Mouse (Mus musculus) liver, embryonic 15.5 days (tissue): Measurements from ENCODE around the gene Dock6. TPM values are rescaled to one million over a fixed set of nuclear protein-coding genes. Genes with fewer than 3 reads are reported as not detected.
"Not testable (repeated sequence)": the region's sequence is repeated elsewhere in the genome, so short reads cannot be mapped to it uniquely, and the experiment has no call there.

Experiments used
- ATAC-seq: fragments of 200-750 bp; cut with Nextera tagmentation; 2 replicates; pipeline ENCODE4 v1.8.0; 2017; ENCODE audit warnings: moderate number of reproducible peaks, mild to moderate bottlenecking, moderate library complexity; ENCODE audit not compliant: insufficient read depth
- H3K27ac ChIP-seq: fragments of 300-500 bp; sonication (generic); replicated peaks from 2 replicates; pipeline ENCODE4 v1.5.1; 2015; ENCODE audit warnings: mild to moderate bottlenecking, inconsistent platforms
- H3K27me3 ChIP-seq: fragments of 300-500 bp; sonication (generic); 2 replicates; pipeline ENCODE4 v1.6.1; 2015; ENCODE audit warnings: mild to moderate bottlenecking, inconsistent platforms
- H3K36me3 ChIP-seq: fragments of 300-500 bp; sonication (generic); replicated peaks from 2 replicates; pipeline ENCODE4 v1.6.1; 2015; ENCODE audit warnings: moderate library complexity, mild to moderate bottlenecking, inconsistent platforms
- H3K4me1 ChIP-seq: fragments of 300-500 bp; sonication (generic); replicated peaks from 2 replicates; pipeline ENCODE4 v1.6.1; 2015; ENCODE audit warnings: inconsistent platforms
- H3K4me2 ChIP-seq: fragments of 300-500 bp; sonication (generic); 2 replicates; pipeline ENCODE4 v1.6.1; 2015; ENCODE audit warnings: moderate library complexity, mild to moderate bottlenecking, inconsistent platforms
- H3K4me3 ChIP-seq: fragments of 300-500 bp; sonication (generic); replicated peaks from 2 replicates; pipeline ENCODE4 v1.5.1; 2015; ENCODE audit warnings: mild to moderate bottlenecking, inconsistent platforms
- H3K9ac ChIP-seq: fragments of 300-500 bp; sonication (generic); 2 replicates; pipeline ENCODE4 v1.6.1; 2015; ENCODE audit warnings: moderate library complexity, mild to moderate bottlenecking, inconsistent platforms
- H3K9me3 ChIP-seq: fragments of 300-500 bp; sonication (generic); replicated peaks from 2 replicates; pipeline ENCODE4 v1.6.1; 2016; ENCODE audit warnings: inconsistent platforms
- WGBS: fragments of 180-500 bp; shearing (Covaris S2); methylation state at CpG from one replicate; pipeline ENCODE4 v1.1.7; 2015; ENCODE audit warnings: mixed read lengths; ENCODE audit not compliant: insufficient replicate concordance; 5-methylcytosine and 5-hydroxymethylcytosine counted together
- polyA plus RNA-seq: library from polyadenylated mRNA; unstranded; fragments of >200 nt; fragmentation: Nextera tagmentation; extraction: Ambion mirVana; gene quantifications from 2 replicates; pipeline ENCODE4 v1.2.1, GENCODE M21; 2015

Gene Dock6
- polyA plus RNA-seq, 1 experiment from 2014 or later = 4.2 TPM

DNA sequence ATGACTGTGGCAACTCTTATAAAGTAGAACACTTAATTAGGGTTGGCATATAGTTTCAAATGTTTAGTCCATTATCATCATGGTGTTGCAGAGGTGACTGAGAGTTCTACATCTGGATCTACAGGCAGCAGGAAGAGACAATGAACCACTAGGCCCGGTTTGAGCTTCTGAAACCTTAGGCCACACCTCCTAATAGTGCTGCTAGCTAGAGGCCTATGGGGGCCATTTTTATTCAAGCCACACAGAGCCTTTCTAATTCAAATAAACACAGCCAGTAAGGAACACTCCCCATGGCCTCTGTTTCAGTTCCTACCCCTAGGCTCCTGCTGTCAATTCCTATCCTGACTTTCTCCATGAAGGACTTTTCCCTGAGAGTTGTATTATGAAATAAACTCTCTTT is 9.7 kb upstream of the Dock6 start:
- Histone ChIP-seq H3K4me2 (no peak overlapping the region), H3K27me3 (no peaks in the 10 kb centered on the region), H3K4me3 (no peak overlapping the region), H3K4me1 (no peaks in the 10 kb centered on the region), H3K27ac (no peak overlapping the region), H3K9ac (no peak overlapping the region), H3K9me3 (0 out of 2 replicates have a peak, but pooled peaks cover 4% of the 10 kb centered on the region), H3K36me3 (no peaks in the 10 kb centered on the region)
- WGBS = 70% methylated on average over 1 of the region's 1 CpGs
- ATAC-seq = no peak

- H3K4me2 ChIP-seq, H3K27ac ChIP-seq, H3K9me3 ChIP-seq, H3K36me3 ChIP-seq, ATAC-seq, H3K9ac ChIP-seq, H3K27me3 ChIP-seq, H3K4me3 ChIP-seq, H3K4me1 ChIP-seq: not testable (repeated sequence)
- WGBS = 60% methylated on average over 6 of the region's 6 CpGs
Observed at GRCm38 (mm10) chr9:21860349-21860748, 7.9 kb upstream of the Dock6 start.

- ATAC-seq = no peak
- WGBS = 53% methylated on average over 3 of the region's 3 CpGs
- Histone ChIP-seq H3K9ac (no peak overlapping the region), H3K27me3 (no peaks in the 10 kb centered on the region), H3K9me3 (0 out of 2 replicates have a peak, but pooled peaks cover 4% of the 10 kb centered on the region), H3K4me1 (no peaks in the 10 kb centered on the region), H3K27ac (no peak overlapping the region), H3K4me3 (no peak overlapping the region), H3K36me3 (no peaks in the 10 kb centered on the region), H3K4me2 (no peak overlapping the region)
Observed at GRCm38 (mm10) chr9:21859606-21860005, 7.2 kb upstream of the Dock6 start.

DNA sequence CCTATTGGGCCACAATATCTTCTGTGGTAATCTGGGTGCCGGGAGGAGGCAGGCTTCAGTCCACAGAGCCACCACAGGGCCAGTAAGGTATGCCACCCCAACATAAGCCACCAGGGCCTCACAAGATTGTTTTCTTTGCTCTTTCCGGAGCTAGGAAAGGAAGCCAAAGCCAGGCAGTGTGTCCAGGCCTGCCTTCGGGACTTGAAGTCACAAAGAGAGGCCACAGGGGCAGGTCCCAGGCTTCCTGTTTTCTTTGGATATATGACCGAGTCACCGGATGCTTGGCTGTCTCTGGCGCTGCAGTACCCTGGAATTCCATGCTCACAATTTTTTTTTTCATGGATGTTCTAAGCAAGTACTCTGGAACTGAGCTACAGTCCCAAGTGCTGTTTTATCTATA is 5.6 kb upstream of the Dock6 start:
- H3K27ac ChIP-seq = no peak overlapping the region
- no peak overlapping the region for H3K4me2 ChIP-seq
- peak; percentile 54 for ATAC-seq
- no peak overlapping the region for H3K9ac ChIP-seq
- no peaks in the 10 kb centered on the region for H3K36me3 ChIP-seq
- WGBS = 39% methylated on average over 6 of the region's 6 CpGs
- H3K4me3 ChIP-seq = no peak overlapping the region
- peaks cover 8% of the 10 kb centered on the region; the same call in 1 of the 2 replicates for H3K4me1 ChIP-seq
- 0 out of 2 replicates have a peak, but pooled peaks cover 4% of the 10 kb centered on the region for H3K9me3 ChIP-seq
- H3K27me3 ChIP-seq = no peaks in the 10 kb centered on the region

- no peak for ATAC-seq
- 40% methylated on average over 2 of the region's 2 CpGs for WGBS
- Histone ChIP-seq H3K4me2 (no peak overlapping the region), H3K9me3 (0 out of 2 replicates have a peak, but pooled peaks cover 4% of the 10 kb centered on the region), H3K27me3 (no peaks in the 10 kb centered on the region), H3K36me3 (no peaks in the 10 kb centered on the region), H3K9ac (no peak overlapping the region), H3K4me1 (peaks cover 13% of the 10 kb centered on the region), H3K27ac (no peak overlapping the region), H3K4me3 (no peak overlapping the region)
Observed at GRCm38 (mm10) chr9:21857501-21857900, 5.1 kb upstream of the Dock6 start.

GRCm38 (mm10) chr9:21854894-21855293 is 2.5 kb upstream of the Dock6 start:
- no peak overlapping the region for H3K4me3 ChIP-seq
- no peaks in the 10 kb centered on the region for H3K36me3 ChIP-seq
- ATAC-seq = no peak
- no peak overlapping the region for H3K27ac ChIP-seq
- no peaks in the 10 kb centered on the region; the same call in 1 of the 2 replicates for H3K27me3 ChIP-seq
- WGBS = 76% methylated on average over 6 of the region's 6 CpGs
- no peak overlapping the region for H3K9ac ChIP-seq
- peaks cover 27% of the 10 kb centered on the region for H3K4me1 ChIP-seq
- no peak overlapping the region for H3K4me2 ChIP-seq
- H3K9me3 ChIP-seq = no peaks in the 10 kb centered on the region

GRCm38 (mm10) chr9:21853961-21854360 is 1.5 kb upstream of the Dock6 start:
- 63% methylated on average over 5 of the region's 5 CpGs for WGBS
- no peak overlapping the region for H3K9ac ChIP-seq

GRCm38 (mm10) chr9:21851084-21851483 is 1.4 kb downstream of the Dock6 start:
- Histone ChIP-seq H3K9ac (no peak overlapping the region), H3K27ac (no peak overlapping the region), H3K27me3 (no peaks in the 10 kb centered on the region; the same call in 1 of the 2 replicates), H3K9me3 (no peaks in the 10 kb centered on the region), H3K36me3 (no peaks in the 10 kb centered on the region), H3K4me1 (peaks cover 31% of the 10 kb centered on the region), H3K4me3 (no peak overlapping the region), H3K4me2 (peak overlapping the region; percentile 83; the same call in 1 of the 2 replicates)
- 65% methylated on average over 3 of the region's 3 CpGs for WGBS
- ATAC-seq = no peak

More at GRCm38 (mm10) chr9:21853961-21854360, 1.5 kb upstream of the Dock6 start:
- Histone ChIP-seq H3K4me1 (peaks cover 27% of the 10 kb centered on the region), H3K9me3 (no peaks in the 10 kb centered on the region), H3K27me3 (no peaks in the 10 kb centered on the region; the same call in 1 of the 2 replicates), H3K27ac (no peak overlapping the region), H3K36me3 (no peaks in the 10 kb centered on the region), H3K4me3 (no peak overlapping the region), H3K4me2 (no peak overlapping the region)
- no peak for ATAC-seq

GRCm38 (mm10) chr9:21849691-21850677 is 2.5 kb downstream of the Dock6 start:
- Histone ChIP-seq H3K36me3 (no peaks in the 10 kb centered on the region), H3K27me3 (no peaks in the 10 kb centered on the region; the same call in 1 of the 2 replicates), H3K4me1 (peaks cover 38% of the 10 kb centered on the region), H3K4me3 (no peak overlapping the region), H3K9ac (no peak overlapping the region), H3K4me2 (no peak overlapping the region), H3K27ac (0 out of 2 replicates have a peak overlapping the region, but pooled peaks have one; percentile 9), H3K9me3 (no peaks in the 10 kb centered on the region)
- WGBS = 60% methylated on average over 7 of the region's 7 CpGs
- no peak for ATAC-seq

- Histone ChIP-seq H3K27ac (peak overlapping the region; percentile 55; the same call in 1 of the 2 replicates), H3K36me3 (no peaks in the 10 kb centered on the region), H3K9me3 (no peaks in the 10 kb centered on the region), H3K27me3 (no peaks in the 10 kb centered on the region; the same call in 1 of the 2 replicates), H3K9ac (no peak overlapping the region), H3K4me2 (no peak overlapping the region), H3K4me1 (peaks cover 29% of the 10 kb centered on the region), H3K4me3 (no peak overlapping the region)
- 37% methylated on average over 10 of the region's 10 CpGs for WGBS
- no peak for ATAC-seq
Observed at GRCm38 (mm10) chr9:21847926-21848325, 4.5 kb downstream of the Dock6 start.

DNA sequence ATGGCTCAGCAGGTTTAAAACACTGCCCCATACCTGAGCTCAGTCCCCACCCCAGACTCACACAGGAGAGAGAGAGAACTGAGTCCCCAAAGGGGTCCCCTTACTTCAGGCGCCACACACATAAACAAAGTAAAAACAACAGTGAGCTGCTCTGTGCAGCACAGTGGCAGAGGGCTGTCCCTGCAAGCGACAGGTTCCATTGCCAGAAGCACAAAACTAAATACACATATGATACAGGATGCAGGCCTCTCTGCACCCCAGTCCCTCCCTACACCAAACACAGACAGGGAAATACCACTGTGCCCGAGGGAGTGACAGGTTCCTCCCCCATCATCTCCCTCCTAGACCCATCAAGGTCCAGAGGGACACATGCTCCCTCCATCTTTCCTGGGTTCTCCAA is 5.0 kb downstream of the Dock6 start:
- WGBS = 37% methylated on average over 3 of the region's 3 CpGs
- Histone ChIP-seq H3K27me3 (no peaks in the 10 kb centered on the region; the same call in 1 of the 2 replicates), H3K27ac (peak overlapping the region; percentile 55; the same call in 1 of the 2 replicates), H3K4me3 (no peak overlapping the region), H3K9me3 (no peaks in the 10 kb centered on the region), H3K4me2 (no peak overlapping the region), H3K9ac (no peak overlapping the region), H3K36me3 (no peaks in the 10 kb centered on the region), H3K4me1 (peaks cover 24% of the 10 kb centered on the region)
- ATAC-seq = no peak
